Mouse (Mus musculus): Measurements from ENCODE around the gene Gm1043.

The Gm1043 gene

GRCm38 (mm10) chr5:37109280-37109849, 24.2 kb downstream of the Gm1043 start:
- DNase-seq (ENCODE audit: low spot score in 2 of 2) = peak; percentile 53 to 79

- DNase-seq (ENCODE audit: low spot score in 2 of 2) = no peak
These were observed 27.2 kb downstream of the Gm1043 start for GRCm38 (mm10) chr5:37112389-37112788.

- DNase-seq (ENCODE audit: low spot score in 2 of 2) = no peak
These were observed 32.0 kb downstream of the Gm1043 start for GRCm38 (mm10) chr5:37117126-37117525.

GRCm38 (mm10) chr5:37118242-37118641, 33.1 kb downstream of the Gm1043 start:
- DNase-seq (ENCODE audit: low spot score in 2 of 2) = peak in 1 of 2 experiments; percentile 35

- no peak for DNase-seq (ENCODE audit: low spot score in 2 of 2)
These were observed 36.1 kb downstream of the Gm1043 start for GRCm38 (mm10) chr5:37121186-37121680.

DNA sequence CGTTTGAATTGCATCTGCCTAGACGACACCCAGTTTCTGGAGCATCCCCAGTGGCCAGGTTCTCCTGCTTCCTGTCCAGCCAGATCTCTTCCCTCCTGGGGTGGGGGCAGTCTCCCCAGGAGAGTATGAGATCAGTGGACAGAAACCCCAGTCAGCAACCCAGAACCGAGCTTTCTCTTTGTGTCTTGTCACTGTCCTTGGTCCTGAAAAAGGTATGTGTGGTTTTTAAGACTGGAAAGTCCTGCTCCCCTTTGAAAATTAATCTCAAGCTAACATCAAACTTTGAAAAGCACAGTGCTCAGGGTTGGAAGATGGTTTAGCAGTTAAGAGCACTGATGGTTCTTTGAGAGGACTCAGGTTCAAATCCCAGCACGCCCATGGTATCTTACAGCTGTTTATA, 46.7 kb downstream of the Gm1043 start:
- DNase-seq (ENCODE audit: low spot score in 2 of 2) = no peak

GRCm38 (mm10) chr5:37141745-37142144, 56.6 kb downstream of the Gm1043 start:
- DNase-seq (ENCODE audit: low spot score in 2 of 2) = no peak

- peak; percentile 7 to 45 for DNase-seq (ENCODE audit: low spot score in 2 of 2)
These were observed 62.4 kb downstream of the Gm1043 start for GRCm38 (mm10) chr5:37147536-37147935.

DNA sequence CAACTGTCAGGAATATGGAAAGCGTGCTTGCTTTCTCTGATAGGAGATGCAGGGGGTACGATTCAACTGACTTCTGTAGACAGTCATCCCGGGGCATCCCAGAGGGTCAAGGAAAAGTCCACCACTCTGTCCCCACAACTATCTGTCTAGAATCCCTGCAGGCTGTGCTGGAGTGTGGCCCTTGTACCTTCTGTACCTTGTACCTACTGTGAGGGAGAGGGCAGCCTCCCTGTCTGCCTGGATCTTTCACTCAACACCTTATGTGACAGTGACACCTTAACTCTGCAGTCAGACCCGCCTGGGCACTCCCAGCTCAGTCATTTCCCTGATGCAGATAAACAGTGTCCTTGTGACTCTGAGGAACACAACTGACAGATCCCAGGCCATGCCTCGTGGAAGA, 65.5 kb downstream of the Gm1043 start:
- no peak for DNase-seq (ENCODE audit: low spot score in 2 of 2)

GRCm38 (mm10) chr5:37154472-37154871, 69.3 kb downstream of the Gm1043 start:
- no peak for DNase-seq (ENCODE audit: low spot score in 2 of 2)

DNA sequence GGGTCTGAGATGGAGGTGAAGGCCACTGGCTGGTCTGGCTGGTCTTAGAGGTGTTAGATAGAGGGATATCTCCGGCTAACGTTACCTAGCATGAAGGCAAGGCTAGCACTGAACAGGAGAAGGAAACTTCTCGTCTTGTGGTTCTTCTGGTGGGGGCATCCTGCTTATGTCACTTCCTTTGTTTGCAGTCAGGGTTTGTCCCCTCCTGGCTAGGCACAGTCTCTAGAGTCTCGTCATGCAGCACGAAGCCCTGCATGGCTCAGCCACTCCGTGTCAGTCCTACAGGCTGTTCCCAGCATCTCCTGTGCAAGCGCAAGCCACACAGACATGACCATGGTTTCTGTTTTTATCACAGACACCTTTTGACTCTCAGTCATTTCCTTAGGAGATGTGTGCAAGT, 73.2 kb downstream of the Gm1043 start:
- DNase-seq (ENCODE audit: low spot score in 2 of 2) = no peak

DNA sequence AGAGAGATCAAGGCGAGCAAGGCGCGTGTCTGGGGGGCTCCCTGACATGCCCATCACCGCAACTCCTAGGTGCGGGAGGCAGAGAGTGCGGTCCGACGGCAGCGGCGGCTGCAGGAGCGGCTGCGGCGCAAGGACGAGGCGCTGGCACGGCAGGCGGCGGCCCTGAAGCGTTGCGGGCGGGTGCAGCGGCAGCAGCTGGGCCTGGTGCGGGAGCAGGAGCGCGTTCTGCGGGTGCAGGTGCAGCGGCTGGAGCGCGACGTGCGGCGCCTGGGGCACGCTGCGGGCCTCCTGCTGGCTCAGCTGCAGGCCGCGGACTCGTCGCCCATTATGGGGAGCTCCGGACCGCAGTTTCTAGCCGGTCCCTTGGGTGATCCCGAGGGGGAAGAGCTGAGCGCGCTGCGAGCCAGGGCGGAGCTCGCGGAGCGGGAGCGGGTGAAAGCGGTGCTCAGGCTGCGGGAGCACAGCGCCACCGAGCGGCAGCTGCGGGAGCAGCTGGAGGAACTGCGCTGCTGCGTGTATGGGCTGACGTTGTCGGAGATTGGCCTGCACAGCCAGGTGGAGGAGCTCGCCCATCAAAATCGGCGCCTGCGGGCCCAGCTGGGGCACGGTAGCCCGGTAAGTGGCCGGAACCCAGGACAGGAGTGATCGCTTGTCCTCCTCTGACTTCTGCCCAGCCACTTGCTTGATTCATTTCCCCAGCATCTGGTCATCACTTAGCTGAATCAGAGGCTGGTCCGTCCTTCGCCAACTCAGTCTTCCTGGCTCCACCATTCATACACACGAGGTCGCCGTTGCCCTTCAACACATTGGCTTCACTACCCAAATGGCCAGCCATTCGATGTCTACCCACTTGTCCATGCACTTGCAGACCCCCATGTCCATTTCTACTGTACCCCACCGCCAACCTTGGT, 78.0 kb downstream of the Gm1043 start:
- DNase-seq (ENCODE audit: low spot score in 2 of 2) = peak; percentile 8 to 57

DNA sequence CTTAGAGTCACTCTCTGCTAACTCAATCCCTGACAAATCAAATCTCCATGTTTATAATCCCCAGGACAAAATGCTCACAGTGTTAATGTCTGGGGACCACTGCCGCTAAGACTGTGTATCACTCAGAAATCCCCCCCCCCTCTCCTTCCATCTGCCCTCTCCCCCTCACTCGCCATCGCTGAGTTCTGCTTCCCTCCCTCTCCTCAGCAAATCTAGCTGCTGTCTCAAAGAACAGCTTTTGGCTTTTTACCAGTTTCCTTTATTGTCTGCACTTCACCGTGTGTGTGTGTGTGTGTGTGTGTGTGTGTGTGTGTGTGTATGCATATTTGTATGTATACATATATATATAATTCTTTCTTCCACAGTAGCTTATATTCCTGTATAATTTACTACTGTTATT, 91.3 kb downstream of the Gm1043 start:
- DNase-seq (ENCODE audit: low spot score in 2 of 2) = no peak

DNA sequence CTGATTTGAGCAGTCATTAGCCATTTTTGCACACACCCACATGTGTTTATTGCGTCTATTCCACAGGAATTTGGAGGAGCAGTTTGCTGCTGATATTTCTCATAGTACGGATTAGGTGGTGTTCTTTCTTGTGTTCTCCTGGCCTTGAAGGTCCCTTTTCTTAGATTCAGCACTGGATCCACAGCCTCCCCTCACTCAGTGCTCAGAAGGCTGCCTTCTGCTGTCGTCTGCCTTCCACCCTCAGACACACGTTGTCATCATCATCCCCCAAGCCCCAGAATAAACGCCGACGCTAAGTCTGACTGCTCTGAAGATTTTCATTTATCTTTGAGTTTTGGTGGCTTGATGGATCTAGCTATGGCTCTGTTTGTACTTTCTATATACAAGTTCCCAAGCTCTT, 91.9 kb downstream of the Gm1043 start:
- DNase-seq (ENCODE audit: low spot score in 2 of 2) = no peak

DNA sequence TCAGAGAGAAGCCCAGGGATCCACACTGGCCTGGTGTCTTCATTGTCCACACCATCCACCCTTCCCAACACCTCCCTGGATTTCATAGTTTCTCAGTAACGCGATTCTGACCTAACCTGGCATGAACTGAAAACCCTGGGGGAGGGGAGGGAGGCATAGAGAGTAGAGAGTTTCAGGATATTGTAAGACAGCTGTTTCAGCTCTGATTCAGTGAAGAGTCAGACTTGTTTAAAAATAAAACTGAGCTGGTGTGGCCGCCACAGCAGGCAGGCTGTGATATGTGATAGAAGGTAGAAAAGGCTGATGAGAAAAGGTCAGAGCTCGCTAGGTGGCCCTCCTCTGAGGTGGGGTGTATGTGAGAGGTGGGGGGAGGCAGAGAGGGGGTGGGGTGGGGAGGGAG, 93.6 kb downstream of the Gm1043 start:
- DNase-seq (ENCODE audit: low spot score in 2 of 2) = no peak

GRCm38 (mm10) chr5:37179872-37180271, 94.7 kb downstream of the Gm1043 start:
- DNase-seq (ENCODE audit: low spot score in 2 of 2) = no peak

- DNase-seq (ENCODE audit: low spot score in 2 of 2) = no peak
These were observed 95.5 kb downstream of the Gm1043 start for GRCm38 (mm10) chr5:37180624-37181023.

GRCm38 (mm10) chr5:37184605-37185004, 99.4 kb downstream of the Gm1043 start:
- no peak for DNase-seq (ENCODE audit: low spot score in 2 of 2)

- DNase-seq (ENCODE audit: low spot score in 2 of 2) = no peak
These were observed 105.2 kb downstream of the Gm1043 start for GRCm38 (mm10) chr5:37190378-37190777.

DNA sequence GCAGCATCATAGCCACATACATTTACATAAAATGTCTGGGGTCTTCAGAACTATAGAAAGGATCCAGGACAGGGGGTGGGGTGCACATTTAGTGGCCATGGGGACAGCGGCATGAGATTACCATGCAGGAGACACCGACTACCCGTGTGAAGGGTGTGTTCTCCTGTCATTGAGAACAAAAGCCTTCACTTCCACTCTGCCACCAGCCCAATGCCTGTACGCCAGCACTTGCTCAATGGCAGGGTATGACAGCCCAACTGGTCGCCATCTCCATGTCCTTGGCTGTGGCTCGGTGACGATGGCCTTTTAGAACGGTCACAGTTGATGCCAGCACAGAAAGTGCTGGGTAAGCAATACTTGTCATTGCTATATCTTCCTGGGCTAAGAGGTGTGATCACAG, 111.0 kb downstream of the Gm1043 start:
- DNase-seq (ENCODE audit: low spot score in 2 of 2) = no peak

DNA sequence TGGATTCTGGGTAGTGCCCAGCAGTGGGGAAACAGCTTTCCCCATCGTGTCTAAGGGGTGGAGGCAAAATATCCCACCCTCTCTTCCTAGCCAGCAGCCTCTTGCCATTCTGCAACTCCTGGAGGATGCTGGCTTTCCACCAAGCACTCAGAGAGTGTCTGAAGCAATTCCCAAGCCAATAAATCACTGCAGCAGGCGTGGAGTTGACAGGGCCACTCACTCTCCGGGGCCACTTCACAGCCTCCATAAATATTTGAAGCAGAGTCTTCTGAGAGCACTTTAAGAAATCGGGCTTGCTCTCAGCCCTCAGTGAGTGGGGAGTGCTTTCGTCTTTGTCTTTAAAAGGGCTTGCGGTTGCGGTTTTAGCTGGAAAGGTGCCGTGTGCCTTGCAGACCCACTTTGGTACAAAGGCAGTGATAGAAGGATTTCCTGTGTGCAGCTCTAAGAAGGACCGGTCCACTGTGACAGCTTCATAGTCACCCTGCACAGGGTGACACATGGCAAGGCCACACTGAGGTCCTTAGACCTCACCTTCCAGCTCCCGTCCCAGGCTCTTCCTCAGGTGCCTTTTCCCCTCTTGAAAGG, 111.6 kb downstream of the Gm1043 start:
- DNase-seq (ENCODE audit: low spot score in 2 of 2) = no peak

DNA sequence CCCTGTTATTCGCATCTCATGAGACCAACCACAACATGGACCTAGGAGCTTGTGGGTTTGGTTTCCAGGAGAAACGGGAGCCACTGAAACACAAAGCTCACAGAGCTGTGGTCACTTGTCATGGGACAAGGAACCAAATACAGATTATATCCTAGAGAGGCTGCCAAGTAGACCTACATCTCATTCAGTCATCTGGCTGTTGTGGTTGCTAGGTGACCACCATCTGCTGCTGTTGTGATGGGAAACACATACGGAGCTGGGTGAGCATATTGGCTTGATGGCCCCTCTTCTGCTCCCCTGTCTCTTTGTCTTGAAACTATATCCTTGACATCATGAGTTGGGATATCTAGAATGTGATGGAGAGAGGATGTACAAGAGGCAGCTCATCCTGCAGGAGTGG, 112.3 kb downstream of the Gm1043 start:
- DNase-seq (ENCODE audit: low spot score in 2 of 2) = no peak
